Mouse (Mus musculus) heart, embryonic 14.5 days (tissue): ENCODE data around the gene Has3. TPM values are rescaled to one million over a fixed set of nuclear protein-coding genes. Genes with fewer than 3 reads are reported as not detected.
"Not testable (repeated sequence)": the region's sequence is repeated elsewhere in the genome, so short reads cannot be mapped to it uniquely, and the experiment has no call there.

Experiments used
- ATAC-seq: fragments of 200-750 bp; cut with Nextera tagmentation; 2 replicates; pipeline ENCODE4 v1.8.0; 2017; ENCODE audit warnings: low read depth, moderate TSS enrichment; ENCODE audit not compliant: insufficient number of reproducible peaks, insufficient read depth, low FRiP score
- H3K27ac ChIP-seq, 2 experiments: fragments of 200-500 bp in 1 of 2; fragments of 300-500 bp in 1 of 2; sonication (generic) in 1 of 2; replicated peaks in 1 of 2; 2 replicates each; pipeline ENCODE4 v1.5.1; 2012 to 2014; ENCODE audit warnings: low read depth in 2 of 2, low read length in 2 of 2, control low read depth in 1 of 2, mild to moderate bottlenecking in 1 of 2, mixed read lengths in 1 of 2; ENCODE audit not compliant: control insufficient read depth in 1 of 2, insufficient read depth in 1 of 2
- H3K27me3 ChIP-seq: fragments of 300-500 bp; sonication (generic); 2 replicates; pipeline ENCODE4 v1.6.1; 2014; ENCODE audit warnings: mild to moderate bottlenecking, low read length, control low read depth; ENCODE audit not compliant: control insufficient read depth, insufficient read depth
- H3K36me3 ChIP-seq: fragments of 300-500 bp; sonication (generic); 2 replicates; pipeline ENCODE4 v1.6.1; 2014; ENCODE audit warnings: mild to moderate bottlenecking, control low read depth, low read length, mixed read lengths; ENCODE audit not compliant: control insufficient read depth, insufficient read depth
- H3K4me1 ChIP-seq, 2 experiments: fragments of 200-500 bp in 1 of 2; fragments of 300-500 bp in 1 of 2; sonication (generic) in 1 of 2; 2 replicates each; pipeline ENCODE4 v1.6.1; 2012 to 2014; ENCODE audit warnings: low read length in 2 of 2, control low read depth in 1 of 2, mixed read lengths in 1 of 2; ENCODE audit not compliant: control insufficient read depth in 2 of 2, insufficient read depth in 2 of 2
- H3K4me2 ChIP-seq: fragments of 300-500 bp; sonication (generic); 2 replicates; pipeline ENCODE4 v1.6.1; 2014; ENCODE audit warnings: mild to moderate bottlenecking, low read length
- H3K4me3 ChIP-seq, 2 experiments: fragments of 200-500 bp in 1 of 2; fragments of 300-500 bp in 1 of 2; sonication (generic) in 1 of 2; 2 replicates each; pipeline ENCODE4 v1.5.1; 2012 to 2014; ENCODE audit warnings: low read length in 2 of 2, mild to moderate bottlenecking in 2 of 2, control low read depth in 1 of 2, low read depth in 1 of 2, moderate library complexity in 1 of 2; ENCODE audit not compliant: control insufficient read depth in 1 of 2, insufficient read depth in 1 of 2
- H3K9ac ChIP-seq: fragments of 300-500 bp; sonication (generic); 2 replicates; pipeline ENCODE4 v1.6.1; 2014; ENCODE audit warnings: mild to moderate bottlenecking, low read length
- H3K9me3 ChIP-seq: fragments of 300-500 bp; sonication (generic); 2 replicates; pipeline ENCODE4 v1.6.1; 2016; ENCODE audit warnings: low read length, control low read depth; ENCODE audit not compliant: control insufficient read depth
- WGBS: fragments of 180-500 bp; shearing (Covaris S2); extraction: QIAGEN DNeasy Blood & Tissue Kit; methylation state at CpG from one replicate; pipeline ENCODE4 v1.1.7; 2014; 5-methylcytosine and 5-hydroxymethylcytosine counted together
- polyA plus RNA-seq: library from polyadenylated mRNA; unstranded; fragments of >200 nt; fragmentation: Nextera tagmentation; extraction: Ambion mirVana; gene quantifications from 2 replicates; pipeline ENCODE4 v1.2.1, GENCODE M21; 2014

Has3 gene
- polyA plus RNA-seq, 1 experiment from 2014 or later = 0.09 TPM

DNA sequence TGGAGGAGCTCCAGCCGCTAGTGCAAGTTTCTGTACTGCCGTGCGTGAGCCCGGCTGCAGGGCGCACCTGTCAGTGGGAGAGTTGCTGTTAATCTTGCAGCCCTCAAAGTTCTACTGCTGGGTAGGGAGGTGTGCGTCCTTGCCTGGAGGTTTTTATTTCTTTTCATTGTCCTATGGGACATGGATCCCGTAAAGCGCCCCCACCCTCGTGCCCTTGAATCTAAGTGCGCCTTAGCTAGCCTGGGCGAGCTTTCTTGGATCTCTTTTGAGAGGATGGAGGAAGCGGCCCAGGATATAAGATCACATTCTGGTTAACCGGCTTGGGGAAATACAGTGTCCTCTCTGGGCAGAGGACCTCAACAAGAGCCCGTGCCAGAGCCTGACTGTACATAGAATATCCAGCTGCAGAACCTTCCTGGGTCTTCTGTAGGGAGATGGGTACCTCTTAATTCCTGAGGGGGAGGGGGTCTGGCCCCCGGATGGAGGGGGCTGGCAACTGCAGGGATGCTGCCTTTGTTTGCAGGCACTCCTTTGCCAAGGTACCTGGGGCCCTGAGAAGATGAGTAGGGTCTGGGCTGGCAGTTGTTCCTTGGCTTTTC is 1.4 kb downstream of the Has3 start:
- WGBS = 2% methylated on average over 15 of the region's 15 CpGs

DNA sequence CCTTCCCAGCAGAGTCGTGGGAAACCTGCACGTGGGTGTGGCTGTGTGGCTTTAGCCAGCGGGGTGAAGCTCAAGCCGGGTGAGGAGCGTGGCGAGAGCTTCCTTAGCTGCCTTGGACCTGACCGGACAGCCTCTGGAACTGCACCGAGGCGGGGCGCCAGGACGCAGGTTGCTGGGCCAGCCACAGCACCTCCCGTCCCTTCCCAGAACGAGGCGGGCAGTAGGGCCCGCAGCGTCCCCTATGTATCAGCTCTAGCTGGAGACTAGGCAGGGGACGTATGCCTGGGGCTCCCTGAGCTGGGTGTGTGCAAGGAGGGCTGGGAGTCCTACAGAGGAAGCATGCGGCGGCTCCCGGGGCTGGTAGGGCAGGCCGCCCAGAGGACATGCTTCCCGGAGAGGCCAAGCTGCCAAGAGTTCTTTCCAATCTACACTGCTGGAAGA is 1.9 kb downstream of the Has3 start:
- H3K4me3 ChIP-seq = peak overlapping the region; percentile 0 to 58
- ATAC-seq = peak; percentile 57; the same call in 1 of the 2 replicates
- peak overlapping the region; percentile 73 for H3K9ac ChIP-seq
- peaks cover 17% of the 10 kb centered on the region for H3K36me3 ChIP-seq
- WGBS = under 1% methylated on average over 22 of the region's 22 CpGs
- peaks cover 21 to 32% of the 10 kb centered on the region in 2 experiments for H3K4me1 ChIP-seq
- no peak overlapping the region for H3K27ac ChIP-seq
- peaks cover 7% of the 10 kb centered on the region; the same call in 1 of the 2 replicates for H3K27me3 ChIP-seq
- H3K9me3 ChIP-seq = no peaks in the 10 kb centered on the region
- peak overlapping the region; percentile 89 for H3K4me2 ChIP-seq

More for the DNA sequence above, 1.4 kb downstream of the Has3 start:
- ATAC-seq = no peak
- H3K9me3 ChIP-seq = no peaks in the 10 kb centered on the region
- H3K27ac ChIP-seq = no peak overlapping the region
- H3K27me3 ChIP-seq = peaks cover 7% of the 10 kb centered on the region; the same call in 1 of the 2 replicates
- peak overlapping the region; percentile 89 for H3K4me2 ChIP-seq
- H3K9ac ChIP-seq = peak overlapping the region; percentile 73
- peak overlapping the region; percentile 43 to 58 for H3K4me3 ChIP-seq
- peaks cover 17 to 26% of the 10 kb centered on the region in 2 experiments for H3K4me1 ChIP-seq
- peaks cover 12% of the 10 kb centered on the region for H3K36me3 ChIP-seq

DNA sequence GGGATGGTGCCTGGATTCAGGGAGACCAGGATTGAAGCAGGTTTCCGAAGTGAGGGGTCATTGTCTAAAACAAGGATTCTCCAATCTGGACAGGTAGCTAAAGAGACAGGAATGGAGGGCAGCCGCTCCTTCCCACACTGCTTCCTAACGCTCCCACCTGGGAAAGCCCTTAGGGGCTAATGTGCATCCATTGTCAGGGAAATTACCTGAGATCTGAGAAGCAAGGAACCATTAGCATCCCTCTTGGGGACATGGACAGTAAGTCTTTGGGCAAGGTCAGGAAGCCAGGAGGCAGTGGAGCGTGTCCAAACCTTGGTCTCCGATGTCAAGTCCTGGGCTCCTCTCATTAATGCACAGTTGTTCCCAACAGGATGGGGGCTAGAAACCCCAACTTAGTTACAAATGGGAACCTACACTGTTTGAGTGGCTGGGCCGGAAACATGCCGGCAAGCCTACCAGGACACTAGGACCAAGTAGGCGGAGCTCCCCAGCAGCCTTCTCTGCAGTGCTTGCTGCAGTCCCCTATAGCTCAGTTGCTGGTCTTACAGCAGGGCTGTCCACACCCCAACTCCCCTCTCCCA is 2.5 kb downstream of the Has3 start:
- peak overlapping the region; percentile 73 for H3K9ac ChIP-seq
- H3K27ac ChIP-seq = no peak overlapping the region
- H3K4me2 ChIP-seq = peak overlapping the region; percentile 89
- peaks cover 19% of the 10 kb centered on the region for H3K36me3 ChIP-seq
- no peak for ATAC-seq
- H3K27me3 ChIP-seq = peaks cover 7% of the 10 kb centered on the region; the same call in 1 of the 2 replicates
- H3K4me1 ChIP-seq = peaks cover 21 to 32% of the 10 kb centered on the region in 2 experiments
- peak overlapping the region in 1 of 2 experiments; percentile 58; a peak in 2 of 4 replicates for H3K4me3 ChIP-seq
- H3K9me3 ChIP-seq = no peaks in the 10 kb centered on the region
- WGBS = 15% methylated on average over 8 of the region's 8 CpGs

DNA sequence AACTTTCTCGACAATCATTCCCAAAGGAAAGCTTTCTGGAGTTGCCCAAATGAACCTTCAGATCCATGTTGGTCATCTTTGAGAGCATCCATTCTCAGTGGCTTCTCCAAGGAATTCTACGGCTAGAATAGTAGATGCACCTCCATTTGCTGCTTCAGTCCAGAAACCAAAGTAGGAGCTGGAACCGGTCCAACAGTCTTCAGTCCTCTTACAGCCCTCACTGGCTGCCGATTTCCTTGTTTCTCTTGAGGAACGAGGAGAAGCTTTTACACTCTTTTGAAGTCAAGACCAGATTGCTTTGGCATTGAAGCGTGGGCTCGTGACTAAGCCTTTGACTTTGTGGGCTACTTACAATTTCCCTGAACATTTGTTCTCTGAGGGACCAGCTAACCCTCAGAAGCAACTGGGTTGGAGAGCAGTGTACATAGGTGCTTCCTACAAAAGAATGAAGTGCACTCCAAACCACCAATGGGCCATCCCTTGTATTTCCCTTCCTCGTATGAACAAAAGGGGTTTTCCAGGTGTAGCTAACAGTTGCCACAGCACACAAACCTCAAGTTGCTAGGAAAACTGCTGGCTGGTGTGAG is 10.2 kb downstream of the Has3 start:
- no peak overlapping the region for H3K4me2 ChIP-seq
- no peak overlapping the region for H3K27ac ChIP-seq
- no peak for ATAC-seq
- no peak overlapping the region for H3K9ac ChIP-seq
- no peaks in the 10 kb centered on the region for H3K27me3 ChIP-seq
- H3K36me3 ChIP-seq = peaks cover 77% of the 10 kb centered on the region
- 86% methylated on average over 8 of the region's 8 CpGs for WGBS
- peaks cover 8 to 12% of the 10 kb centered on the region in 2 experiments; a peak in 3 of 4 replicates for H3K4me1 ChIP-seq
- H3K4me3 ChIP-seq = no peak overlapping the region
- H3K9me3 ChIP-seq = no peaks in the 10 kb centered on the region

DNA sequence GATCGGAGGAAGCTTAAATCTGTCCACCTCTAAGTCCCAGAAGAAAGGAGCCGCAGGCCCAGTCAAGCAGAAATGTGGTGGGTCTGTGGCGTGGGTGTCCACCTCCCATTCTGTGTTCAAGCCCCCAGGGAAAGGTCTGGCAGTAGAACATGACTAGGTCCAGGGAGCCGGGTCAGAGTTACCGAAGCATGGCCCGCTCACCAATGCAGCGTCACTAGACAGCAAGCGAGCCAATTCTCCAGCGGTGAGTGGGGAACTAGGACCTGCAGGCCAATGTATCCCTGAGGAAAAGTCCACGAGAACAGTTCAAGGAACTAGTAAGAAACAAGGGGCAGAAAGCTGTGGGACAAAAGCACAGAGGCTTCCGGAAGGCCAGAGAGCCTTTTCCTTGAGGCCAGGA is 14.1 kb downstream of the Has3 start:
- not testable (repeated sequence) for H3K9me3 ChIP-seq, H3K4me3 ChIP-seq, H3K27me3 ChIP-seq, H3K4me1 ChIP-seq, ATAC-seq, H3K9ac ChIP-seq, H3K4me2 ChIP-seq, H3K27ac ChIP-seq
- peaks cover 76% of the 10 kb centered on the region for H3K36me3 ChIP-seq
- 95% methylated on average over 11 of the region's 11 CpGs for WGBS

DNA sequence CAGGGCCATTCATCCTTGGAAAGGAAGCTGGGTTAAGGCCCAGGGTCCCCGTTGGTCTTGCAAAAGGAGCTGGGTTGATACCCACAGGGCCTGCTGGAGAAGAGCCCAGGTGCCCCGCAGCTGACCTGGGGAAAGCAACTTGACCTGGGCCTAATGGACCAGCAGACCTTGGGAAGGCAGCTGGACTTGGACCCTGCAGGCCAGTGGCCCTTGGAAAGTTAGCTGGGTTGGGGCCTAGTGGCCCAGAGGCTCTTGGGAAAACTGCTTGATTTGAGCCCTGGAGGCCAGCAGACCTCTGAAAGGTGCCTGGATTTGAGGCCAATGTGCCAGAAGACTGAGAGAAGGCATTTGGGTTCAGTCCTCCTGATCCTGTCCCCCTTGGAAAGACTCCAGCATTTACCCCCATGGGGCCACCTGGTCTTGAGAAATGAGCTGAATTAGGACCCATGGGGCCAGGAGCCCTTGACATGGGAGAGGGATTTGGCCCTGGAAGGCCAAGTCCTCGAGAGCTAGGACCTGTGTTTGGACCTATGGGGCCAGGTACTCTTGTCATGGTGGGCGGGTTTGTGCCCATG is 14.9 kb downstream of the Has3 start:
- 92% methylated on average over 4 of the region's 4 CpGs for WGBS
- H3K4me1 ChIP-seq = peaks cover 2 to 12% of the 10 kb centered on the region in 2 experiments; a peak in 3 of 4 replicates
- H3K4me3 ChIP-seq, ATAC-seq, H3K27ac ChIP-seq, H3K4me2 ChIP-seq, H3K27me3 ChIP-seq, H3K9ac ChIP-seq, H3K9me3 ChIP-seq: not testable (repeated sequence)
- H3K36me3 ChIP-seq = peaks cover 67% of the 10 kb centered on the region

DNA sequence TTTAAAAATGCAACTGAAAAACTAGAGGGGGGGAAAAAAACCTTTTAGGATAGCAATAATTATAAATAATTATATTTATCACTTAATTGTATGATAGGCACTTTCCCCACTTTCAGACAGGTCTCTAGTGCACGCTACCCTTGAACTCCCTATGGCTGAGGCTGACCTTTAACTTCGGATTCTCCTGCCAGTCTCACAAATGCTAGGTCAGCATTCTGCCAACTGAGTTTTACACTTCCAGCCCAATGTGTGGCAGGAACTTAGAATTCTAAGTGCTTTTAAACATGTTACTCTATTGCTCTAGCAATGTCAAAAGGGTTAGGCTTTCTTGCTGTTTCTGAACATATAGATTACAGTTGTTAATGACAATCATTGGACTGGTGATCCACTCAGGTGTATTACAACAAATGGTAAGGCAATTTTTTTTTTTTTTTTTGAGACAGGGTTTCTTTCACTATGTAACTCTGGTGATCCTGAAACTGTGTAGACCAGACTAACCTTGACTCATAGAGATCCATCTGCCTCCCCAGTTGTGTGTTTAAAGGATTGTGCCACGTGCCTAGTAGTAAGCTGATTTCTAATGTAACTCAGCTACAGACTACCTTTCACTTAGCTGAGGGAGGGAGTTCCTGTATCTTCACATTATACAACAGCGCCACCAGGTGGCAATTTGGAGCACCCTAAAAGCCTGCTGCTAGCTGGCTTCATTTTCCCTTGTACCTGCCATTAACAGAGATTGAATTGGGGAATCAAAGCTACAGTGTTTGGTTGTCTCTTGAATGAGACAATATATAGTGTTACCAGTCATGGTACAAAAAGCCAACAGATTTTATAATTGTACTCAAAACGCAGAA is 17.5 kb downstream of the Has3 start:
- no peaks in the 10 kb centered on the region for H3K9me3 ChIP-seq
- H3K27ac ChIP-seq = no peak overlapping the region
- H3K36me3 ChIP-seq = peaks cover 44% of the 10 kb centered on the region
- H3K9ac ChIP-seq = no peak overlapping the region
- H3K4me2 ChIP-seq = no peak overlapping the region
- ATAC-seq = no peak
- peaks cover 2 to 23% of the 10 kb centered on the region in 2 experiments; a peak in 3 of 4 replicates for H3K4me1 ChIP-seq
- no peak overlapping the region for H3K4me3 ChIP-seq
- 42% methylated on average over 5 of the region's 5 CpGs for WGBS
- no peaks in the 10 kb centered on the region for H3K27me3 ChIP-seq
